Mouse (Mus musculus): ENCODE data around the gene Hnrnph1.
"Not testable (repeated sequence)": the region's sequence is repeated elsewhere in the genome, so short reads cannot be mapped to it uniquely, and the experiment has no call there.

The Hnrnph1 gene

DNA sequence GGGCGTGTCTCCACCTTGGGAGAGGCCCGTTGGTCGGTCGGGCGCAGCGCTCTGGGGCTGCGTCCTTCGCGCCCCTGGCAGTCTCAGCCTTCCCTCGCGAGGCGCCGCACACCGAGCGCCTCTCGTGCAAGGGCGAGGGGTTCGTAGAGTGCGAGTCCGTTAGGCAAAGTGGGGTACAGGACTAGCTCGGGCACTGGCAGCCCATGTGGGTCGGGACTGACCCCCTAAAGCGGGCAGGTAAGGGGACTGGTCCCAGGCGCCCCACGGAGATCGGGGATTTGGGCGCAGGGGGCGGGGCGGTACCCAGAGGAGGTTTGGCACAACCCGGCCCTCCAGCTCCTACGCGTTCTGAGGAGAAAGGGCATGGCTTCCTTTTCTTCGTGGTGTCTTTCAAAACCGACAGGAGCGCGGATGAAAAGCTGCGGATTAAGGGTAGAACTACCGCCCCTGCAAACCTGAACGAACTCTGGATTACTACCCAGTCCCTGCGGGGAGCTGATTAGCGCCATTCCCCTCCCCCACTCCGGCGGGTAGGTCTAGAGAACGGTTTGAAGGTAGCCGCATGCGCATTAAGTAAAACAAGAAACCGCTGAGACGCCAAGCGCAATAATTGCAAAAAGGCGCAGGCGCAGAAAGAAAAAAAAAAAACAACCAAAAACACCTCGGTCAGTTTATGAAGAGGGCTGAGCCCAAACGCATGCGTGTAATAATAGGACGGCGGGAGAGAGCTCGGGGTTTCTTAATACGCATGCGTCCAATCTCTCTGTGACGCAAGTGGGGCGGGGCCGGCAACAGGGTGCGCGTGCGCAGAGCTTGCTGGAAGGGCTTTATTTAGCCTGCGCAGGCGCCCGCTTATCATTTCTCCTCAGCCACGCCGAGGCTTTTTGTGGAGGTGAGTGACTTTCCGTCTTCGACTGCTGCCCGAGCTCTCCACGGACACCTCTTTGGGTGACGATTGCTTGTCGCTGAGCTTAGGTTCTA lies at the start of gene Hnrnph1:
Hnrnph1 (plus strand) TSS at position 80 of the 981 bp plus-strand sequence.
- DNase-seq (ENCODE audit: low read depth): peak; percentile 100

DNA sequence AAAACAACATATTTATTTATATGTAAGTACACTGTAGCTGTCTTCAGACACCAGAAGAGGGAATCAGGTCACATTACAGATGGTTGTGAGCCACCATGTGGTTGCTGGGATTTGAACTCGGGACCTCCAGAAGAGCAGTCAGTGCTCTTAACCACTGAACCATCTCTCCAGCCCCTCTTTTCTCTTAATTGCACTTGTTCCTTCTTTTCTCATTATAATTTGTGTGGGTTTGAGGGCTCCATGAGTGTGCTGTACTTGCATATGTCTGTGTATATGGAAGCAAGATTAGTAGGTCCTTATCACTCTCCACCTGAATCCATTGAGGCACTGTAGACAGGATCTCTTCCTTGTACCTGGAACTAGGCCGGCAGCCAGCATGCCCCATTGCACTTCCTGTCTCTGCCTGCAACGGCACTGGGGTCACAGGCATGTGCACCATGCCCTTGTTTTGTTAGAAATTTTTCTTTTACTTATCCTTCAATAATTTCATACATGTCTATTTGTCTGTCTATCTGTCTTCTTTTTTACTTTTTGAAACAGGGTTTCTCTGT lies 48.6 kb upstream of the Hnrnph1 start:
- peak; percentile 22 for DNase-seq (ENCODE audit: low read depth)

DNA sequence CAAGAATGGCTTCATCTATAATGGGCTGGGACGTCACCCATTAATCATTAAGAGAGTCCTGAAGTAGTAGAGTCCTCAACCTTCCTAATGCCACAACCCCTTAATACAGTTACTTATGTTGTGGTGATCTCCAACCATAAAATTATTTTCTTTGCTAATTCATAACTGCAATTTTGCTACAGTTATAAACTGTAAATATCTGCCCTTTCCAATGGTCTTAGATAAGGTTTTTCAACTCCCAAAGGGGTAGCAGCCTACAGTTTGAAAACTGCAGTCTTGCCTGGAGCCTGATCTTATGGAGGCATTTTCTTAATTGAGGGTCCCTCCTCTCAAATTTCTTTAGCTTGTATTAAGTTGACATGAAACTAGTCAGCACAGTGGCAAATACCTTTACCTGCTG lies 47.4 kb upstream of the Hnrnph1 start:
- DNase-seq (ENCODE audit: low read depth): no peak

DNA sequence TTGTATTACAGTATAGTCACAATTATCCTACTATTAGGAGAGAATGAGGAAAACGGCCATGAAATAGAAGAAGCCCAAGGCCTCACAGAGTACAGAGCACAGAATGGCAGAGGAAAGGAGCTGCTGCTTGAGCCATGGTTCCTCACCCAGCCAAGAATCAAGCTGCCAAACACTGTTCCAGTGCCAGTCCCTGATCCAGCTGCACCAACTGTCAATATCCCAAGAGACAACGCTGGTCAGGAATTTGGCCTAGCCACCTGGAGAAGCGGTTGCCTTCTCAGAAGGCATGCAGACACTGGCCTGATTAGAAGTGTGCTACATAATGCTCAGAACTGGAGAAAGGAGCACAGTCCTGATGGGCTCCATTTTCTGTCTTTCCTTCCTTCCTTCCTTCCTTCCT lies 43.6 kb upstream of the Hnrnph1 start:
- DNase-seq (ENCODE audit: low read depth): no peak

DNA sequence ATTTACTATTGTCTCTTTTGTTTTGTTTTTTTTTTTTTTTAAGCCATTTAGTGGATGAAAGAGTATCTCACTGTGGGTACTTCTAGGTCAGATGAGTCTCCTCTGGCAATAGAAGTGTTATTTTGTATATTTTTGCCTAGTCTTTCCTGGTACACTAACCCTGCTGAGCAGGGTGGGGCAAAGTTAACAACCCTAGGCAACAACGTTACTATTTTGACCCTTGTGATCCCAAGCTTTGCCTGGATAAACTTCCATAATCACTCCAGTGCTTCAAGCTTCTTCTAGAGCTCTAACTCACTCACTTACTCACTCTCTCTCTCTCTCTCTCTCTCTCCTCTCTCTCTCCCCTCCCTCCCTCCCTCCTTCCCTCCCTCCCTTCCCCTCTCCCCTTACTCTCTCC lies 40.7 kb upstream of the Hnrnph1 start:
- DNase-seq (ENCODE audit: low read depth): no peak

DNA sequence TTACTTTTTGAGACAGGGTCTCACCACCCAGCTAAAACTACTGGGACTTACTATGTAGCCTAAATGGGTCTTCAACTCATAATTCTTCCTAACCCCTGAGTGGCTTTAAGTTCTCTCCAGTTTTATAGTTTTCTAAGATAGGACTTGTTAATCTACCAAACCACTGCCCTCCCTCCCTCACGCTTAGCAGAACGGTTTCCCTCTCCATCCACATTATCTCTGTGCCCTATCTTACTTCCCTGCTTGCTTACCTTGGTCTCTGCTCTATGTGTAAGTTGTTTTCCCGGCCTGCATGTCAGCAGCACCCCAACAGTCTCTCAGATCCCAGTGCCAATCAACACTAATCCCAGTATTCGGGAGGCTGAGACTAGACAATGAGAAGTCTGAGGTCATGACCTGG lies 39.9 kb upstream of the Hnrnph1 start:
- DNase-seq (ENCODE audit: low read depth): no peak

DNA sequence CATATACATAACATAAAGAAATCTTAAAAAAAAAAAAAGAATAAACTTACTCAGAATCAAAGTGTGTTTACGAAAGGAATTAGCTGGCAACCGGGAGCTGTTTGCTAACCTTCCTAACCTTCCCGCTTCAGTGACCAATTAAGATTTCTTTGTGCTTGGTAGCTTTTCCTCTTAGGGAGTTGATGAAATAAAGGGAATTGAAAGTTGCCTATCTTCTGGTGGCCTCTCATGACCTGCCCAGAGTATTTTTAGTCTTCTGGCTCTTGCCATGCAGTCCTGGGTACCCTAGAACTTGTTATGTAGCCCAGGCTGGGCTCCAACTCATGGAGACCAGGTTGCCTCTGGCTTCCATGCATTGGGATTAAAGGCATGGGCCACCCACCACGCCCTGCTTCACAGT lies 31.3 kb upstream of the Hnrnph1 start:
- no peak for DNase-seq (ENCODE audit: low read depth)

DNA sequence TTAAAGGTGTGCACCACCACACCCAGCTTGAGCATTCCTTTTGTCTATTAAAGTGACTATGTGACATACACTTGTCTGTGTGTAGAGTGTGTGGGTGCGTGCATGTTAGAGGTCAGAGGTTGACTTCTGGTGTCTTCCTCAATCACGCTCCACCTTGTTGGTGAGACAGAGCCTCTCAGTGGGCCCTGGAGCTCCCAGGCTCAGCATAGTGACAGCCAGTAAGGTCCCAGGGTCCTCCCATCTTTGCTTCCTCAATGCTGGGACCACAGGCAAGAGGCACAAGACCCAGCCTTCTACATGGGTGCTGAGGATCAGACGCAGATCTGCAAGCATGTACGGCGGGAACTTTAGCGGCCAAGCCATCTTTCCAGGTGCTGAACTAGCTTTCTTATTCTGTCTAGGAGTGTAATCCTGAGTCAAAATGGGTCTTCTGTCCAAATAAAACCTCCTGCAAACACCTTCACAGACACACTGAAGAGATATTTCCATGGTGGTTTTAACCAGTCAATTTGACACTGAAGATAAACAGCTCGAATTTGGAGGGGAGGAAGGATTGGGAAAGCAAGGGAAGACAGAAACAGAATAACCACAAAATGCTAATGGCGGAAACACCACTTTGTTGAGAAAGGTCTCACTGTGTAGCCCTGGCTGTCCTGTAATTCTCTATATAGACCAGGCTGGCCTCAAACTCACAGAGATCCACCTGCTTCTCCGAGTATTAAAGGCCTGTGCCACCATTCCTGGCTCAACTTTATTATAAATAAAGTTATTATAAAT lies 30.3 kb upstream of the Hnrnph1 start:
- no peak for DNase-seq (ENCODE audit: low read depth)

DNA sequence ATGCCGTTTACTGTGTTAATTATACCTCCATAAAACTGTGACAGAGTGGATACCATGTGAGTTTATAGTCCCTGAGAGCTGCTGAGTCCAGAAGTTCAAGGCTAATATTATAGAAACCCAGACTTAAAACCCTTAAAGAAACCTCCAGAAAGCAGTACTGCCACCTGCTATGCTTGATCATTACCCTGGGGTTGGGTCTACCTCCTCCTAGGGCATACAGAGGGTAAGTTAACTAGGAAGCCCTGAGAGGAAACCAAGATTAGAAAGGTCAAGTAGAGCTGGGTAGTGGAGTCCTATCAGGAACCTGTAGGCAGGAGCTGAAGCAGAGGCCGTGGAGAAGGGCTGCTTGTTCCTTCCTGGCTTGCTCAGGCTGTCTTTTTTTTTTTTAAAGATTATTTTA lies 24.6 kb upstream of the Hnrnph1 start:
- no peak for DNase-seq (ENCODE audit: low read depth)

DNA sequence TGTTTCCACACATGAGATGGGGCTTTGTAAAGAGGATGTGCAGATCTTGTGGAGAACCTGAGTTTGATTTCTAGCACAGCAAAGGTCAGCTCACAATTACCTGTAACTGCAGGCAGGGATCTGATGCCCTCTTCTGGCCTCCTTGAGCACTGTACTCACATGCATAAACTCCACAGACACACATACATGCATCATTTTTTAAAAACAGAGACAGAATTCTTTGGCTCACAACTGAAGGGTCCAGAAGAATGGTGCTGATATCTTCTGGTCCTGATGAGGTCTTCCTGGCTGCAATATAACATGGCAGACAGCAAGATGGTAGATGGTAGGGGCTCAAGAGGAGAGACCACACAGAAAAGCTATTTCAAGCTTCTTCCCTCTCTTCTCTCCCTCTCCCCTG lies 22.6 kb upstream of the Hnrnph1 start, which contains the start of gene Cby3:
Cby3 (plus strand) TSS at position 301 of the 400 bp plus-strand sequence.
- DNase-seq (ENCODE audit: low read depth): no peak

DNA sequence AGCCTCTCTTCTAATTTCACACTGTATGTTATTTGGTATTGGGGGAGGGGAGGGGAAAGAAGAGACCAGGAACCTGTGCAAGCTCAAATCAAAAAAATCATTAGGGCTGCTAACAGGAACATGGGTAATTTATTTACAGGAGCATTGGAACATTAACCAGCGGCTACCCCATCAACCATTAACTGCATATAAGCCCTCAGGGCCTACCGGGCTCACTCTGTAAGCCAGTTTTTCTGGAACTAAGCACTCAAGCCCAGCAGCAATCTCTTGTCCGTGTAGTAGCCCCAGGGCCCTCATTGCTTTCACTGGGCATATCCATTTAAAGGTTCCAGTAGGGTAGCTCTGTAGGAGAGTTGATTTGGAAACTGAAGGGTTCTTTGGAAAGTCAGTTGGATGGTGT lies 21.9 kb upstream of the Hnrnph1 start:
- no peak for DNase-seq (ENCODE audit: low read depth)

DNA sequence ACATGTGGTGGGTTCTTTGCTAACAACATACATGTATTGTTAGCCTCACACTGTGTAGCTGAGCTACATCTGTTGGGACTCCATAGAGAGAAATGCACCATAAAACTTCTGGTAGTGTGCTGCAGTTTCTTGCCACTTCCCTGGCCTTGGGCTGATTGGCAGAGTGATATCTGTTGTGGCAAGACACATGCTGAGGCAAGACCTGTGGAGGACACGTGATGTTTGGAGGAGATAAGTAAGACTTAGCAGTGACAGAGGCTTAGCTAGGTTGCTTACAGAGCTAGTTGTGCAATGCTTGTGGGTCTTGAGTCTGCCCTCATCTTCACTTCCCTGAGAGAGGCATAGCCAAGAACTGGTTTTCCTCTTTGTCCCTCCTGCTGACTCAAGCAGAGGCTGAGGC lies 21.4 kb upstream of the Hnrnph1 start:
- no peak for DNase-seq (ENCODE audit: low read depth)

DNA sequence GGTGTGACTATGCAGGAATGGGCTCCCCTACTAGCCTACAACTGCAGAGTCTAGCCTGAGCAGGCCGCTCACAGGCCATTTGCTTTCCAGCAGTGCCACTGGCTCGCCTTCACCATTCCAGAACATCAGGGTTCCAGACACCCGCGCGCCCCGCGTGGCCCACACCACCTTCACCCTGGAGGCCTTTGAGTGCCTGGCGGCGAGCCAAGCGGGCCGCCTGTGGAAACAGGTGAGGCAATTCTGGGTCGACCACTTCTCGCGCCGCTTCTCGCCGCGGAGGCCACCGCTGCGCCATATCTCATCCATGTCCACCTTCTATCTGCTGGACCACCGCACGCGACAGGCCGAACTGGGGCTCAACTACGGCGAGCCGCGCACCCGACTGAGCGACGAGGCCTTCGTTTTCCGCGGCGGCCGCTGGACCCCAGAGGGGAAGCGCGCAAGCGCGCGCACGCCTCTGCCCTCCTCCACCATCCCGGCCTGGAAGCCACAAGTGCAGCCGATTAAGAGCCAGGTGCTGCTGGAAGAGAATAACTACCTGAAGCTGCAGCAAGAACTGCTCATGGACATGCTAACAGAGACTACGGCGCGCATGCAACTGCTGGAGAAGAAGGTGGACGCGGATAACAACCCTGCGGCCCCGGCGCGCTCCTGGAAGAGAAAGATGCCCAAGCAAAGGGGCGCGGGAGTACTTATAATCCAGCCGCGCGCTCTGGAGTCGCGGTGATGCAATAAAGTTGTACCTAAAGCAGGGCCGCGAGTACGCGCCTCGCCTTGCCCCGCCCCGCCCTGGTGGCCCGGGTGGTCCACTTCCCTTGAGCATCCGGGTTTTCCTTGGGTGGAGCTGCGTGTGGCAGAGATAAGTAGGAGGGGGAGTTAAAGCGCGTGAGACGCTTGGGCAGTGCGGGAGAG lies 17.6 kb upstream of the Hnrnph1 start:
- peak; percentile 50 for DNase-seq (ENCODE audit: low read depth)

DNA sequence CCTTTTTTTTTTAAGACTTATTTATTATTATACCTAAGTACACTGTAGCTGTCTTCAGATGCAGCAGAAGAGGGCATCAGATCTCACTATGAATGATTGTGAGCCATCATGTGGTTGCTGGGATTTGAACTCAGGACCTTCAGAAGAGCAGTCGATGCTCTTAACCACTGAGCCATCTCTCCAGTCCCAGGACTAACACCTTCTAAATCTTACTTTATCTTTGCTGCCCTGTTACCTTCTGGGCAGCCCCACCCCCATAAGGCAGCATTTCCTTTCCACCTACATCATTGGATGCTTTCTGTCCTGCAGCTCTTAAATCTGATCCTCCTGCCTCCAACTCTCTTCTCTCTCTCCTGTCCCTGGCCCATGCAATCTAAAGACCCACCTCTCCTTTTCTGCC lies 15.5 kb upstream of the Hnrnph1 start:
- not testable (repeated sequence) for DNase-seq (ENCODE audit: low read depth)

DNA sequence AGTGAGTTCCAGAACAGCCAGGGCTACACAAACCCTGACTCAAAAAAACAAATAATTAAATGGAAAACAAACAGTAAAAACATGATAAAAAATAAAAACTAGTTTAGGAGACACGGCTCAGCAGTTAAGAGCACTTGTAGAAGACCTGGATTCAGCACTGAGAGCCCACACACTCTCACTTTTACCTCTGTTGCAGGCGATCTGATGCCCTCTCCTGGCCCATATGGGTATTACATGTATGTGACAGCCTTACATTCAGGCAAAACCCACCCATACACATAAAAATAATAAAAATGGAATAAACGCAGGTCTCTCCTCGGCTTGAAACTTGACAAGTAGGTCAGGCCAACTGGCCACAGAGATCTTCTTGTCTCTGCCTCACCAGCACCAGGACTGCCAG lies 12.2 kb upstream of the Hnrnph1 start:
- peak; percentile 89 for DNase-seq (ENCODE audit: low read depth)

DNA sequence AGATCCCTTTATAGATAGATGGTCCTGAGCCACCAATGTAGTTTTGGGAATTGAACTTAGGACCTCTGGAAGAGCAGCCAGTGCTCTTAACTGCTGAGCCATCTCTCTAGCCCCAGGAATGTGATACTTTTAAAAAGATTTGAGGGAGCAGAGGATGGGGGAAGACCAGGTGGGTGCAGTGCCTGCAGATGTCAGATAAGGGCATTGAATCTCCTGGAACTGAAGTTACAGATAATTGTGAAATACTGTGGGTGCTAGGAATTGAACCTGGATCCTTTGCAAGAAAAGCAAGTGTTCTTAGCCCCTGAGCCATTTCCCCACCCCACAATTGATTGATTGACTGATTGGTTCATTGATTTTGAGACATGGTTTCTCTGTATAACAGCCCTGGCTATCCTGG lies 11.5 kb upstream of the Hnrnph1 start:
- DNase-seq (ENCODE audit: low read depth): no peak

DNA sequence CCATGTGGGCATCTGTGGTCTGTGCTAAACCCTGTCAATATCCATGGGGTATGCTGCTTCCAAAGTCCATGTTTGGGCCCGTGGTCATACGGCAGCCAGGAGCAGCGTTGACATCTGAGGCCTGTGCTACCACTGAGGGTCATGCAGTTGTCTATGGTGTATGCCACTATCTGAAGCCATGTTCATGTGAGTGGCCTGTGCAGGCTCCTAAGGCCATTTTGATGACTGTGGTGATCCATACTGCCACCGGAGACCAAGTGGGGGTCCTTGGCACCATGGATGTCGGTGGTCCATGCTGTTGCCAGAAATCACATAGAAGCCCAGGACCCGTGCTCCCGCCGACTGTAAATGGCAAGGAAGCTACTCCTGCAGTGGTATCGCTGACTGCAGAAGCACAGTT lies 9.3 kb upstream of the Hnrnph1 start:
- no peak for DNase-seq (ENCODE audit: low read depth)

DNA sequence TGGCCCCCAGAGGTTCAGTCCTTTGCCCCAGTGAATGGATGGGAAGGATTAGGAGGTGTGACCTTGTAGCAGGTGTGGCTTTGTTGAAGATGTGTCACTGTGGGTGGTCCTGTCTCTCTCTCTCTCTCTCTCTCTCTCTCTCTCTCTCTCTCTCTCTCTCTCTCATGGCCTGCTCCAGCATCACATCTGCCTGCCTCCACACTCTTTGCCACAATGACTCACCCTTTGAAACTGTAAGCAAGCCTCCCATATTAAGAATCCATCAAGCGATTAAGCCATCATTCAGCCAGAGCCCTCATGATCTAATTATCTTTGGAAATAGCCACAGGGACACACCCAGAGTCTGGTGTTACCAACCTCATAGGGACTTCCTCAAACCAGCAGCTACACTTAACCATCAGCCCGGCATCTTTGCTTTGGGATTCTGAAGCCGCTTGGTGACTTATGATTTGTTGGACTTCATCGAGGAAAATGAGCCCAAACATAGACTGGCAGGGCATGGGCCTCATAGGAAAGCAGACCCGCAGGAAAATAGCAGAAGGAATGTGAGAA lies 7.4 kb upstream of the Hnrnph1 start:
- DNase-seq (ENCODE audit: low read depth): no peak

DNA sequence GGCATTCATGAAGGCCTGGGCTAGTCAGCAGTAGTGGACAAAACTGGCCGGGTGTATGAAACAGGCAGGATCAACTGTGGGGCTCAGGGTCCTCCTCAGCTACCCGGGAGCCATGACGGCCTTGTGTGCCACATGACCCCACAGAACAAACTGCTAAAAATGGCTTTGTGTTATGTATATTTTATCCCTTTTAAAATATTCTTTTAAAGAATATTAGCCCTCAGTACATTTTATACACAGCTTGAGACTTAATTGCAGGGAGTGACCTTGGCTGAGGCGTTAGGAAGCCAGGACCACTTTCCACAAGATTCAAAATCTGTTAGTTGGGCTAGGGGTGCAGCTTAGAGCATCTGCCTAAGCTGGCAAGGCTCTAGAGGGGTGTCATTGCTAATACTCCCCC lies 5.8 kb upstream of the Hnrnph1 start:
- no peak for DNase-seq (ENCODE audit: low read depth)

DNA sequence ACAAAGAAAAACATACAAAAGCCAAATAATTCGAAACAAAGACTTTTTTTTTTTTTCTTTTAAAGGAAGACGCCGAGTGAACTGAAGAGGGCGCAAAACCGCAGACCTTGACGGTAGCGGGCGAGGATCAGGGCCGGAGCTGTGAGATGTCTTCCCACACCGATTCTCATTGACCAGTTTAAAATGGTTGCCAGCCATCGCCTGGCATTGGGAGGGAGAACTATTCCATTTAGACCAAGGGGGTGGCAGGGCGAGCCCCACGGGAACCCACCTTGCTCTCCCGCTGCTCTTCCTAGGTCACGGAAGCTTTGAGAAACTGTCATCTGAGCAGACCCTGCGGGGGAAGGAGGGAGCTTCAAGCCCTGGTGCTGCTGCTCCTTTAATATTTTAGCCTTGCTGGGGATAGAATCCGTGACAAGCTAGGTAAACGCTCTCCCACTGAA lies 5.4 kb upstream of the Hnrnph1 start:
- peak; percentile 84 for DNase-seq (ENCODE audit: low read depth)

DNA sequence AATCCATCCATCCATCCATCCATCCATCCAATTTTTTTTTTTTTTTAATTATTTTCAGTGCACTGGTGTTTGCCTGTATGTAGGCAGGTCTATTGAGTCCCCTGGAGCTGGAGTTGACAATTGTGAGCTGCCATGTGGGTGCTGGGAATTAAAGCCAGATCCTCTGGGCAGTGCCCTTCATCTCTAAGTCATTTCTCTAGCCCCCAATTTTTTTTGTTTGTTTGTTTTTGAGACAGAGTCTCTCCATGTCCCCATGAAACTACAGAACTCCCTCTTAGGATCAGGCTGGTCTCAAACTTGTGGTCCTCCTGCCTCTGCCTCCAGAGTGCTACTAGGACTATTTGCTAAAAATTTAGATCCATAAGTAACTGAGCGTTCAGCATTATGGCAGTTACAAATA lies 4.9 kb upstream of the Hnrnph1 start:
- no peak for DNase-seq (ENCODE audit: low read depth)

Measured in induced T-regulatory cell, adult 2 months (primary cell).